Mouse (Mus musculus): ENCODE data around the gene Repin1.

GRCm38 (mm10) chr6:48635105-48635504 lies 41.4 kb downstream of the Repin1 start:
- no peak for TF ChIP-seq EP300 (IDR thresholded peaks at IDR 0.05; ENCODE audit: low read depth)
- TF ChIP-seq CTCF (IDR thresholded peaks at IDR 0.05; ENCODE audit: low read depth), result no peak

Measured in heart, postnatal 0 days (tissue).